Mouse (Mus musculus) brain, adult 2 months (tissue): Measurements from ENCODE around the gene Myl4.
"Not testable (repeated sequence)": the region's sequence is repeated elsewhere in the genome, so short reads cannot be mapped to it uniquely, and the experiment has no call there.

ENCODE experiments used
- DNase-seq: peaks from one replicate; pipeline ENCODE4 v3.0.0; 2011; ENCODE audit warnings: low read depth, low spot score

The Myl4 gene

DNA sequence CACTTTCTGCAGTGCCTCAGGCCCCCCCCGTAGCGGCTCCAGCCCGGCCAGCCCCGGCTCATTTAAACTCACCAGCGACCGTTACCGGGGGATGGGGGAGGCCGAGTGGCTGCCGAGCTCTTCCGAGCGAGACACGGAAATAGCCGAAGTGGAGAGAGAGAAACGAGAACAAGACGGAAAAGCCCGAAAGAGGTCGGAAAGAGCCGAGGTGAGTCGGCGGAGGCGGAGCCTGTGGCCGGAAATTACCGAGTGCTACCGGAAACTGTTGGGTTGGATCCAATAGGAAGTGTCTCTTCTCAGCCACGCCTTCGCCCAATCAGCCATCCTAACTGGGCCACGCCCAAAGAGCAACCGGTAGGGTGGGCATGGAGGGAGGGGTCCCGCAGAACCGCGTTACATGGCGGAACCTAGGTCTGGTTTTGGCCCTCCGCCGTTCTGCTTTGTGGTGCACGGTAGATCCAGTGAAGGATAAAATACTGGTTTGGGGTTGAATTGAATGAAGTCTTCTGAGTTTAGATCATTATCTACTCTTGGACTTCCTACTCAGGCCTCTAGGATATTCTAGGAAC is at the start of gene Myl4, which contains the start of gene Cdc27:
Gene Myl4 (plus strand): TSS at position 258 of the 569 bp plus-strand sequence.
Gene Cdc27 (minus strand): TSS at position 215 of the 569 bp plus-strand sequence.
- DNase-seq: peak; percentile 98

DNA sequence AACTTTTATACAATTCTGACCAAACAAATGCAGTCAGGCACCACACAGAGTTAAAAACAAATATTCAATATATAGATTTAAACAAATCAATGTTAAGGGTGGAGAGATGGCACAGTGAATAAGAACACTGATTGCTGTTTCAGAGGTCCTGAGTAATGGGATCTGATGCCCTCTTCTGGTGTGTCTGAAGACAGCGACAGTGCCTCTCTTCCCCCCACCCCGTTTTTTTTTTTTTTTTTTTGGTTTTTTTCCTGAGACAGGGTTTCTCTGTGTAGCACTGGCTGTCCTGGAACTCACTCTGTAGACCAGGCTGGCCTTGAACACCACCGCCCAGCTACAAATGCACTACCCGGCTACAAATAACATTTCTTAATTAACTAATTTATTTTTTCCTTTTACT is 42.0 kb upstream of the Myl4 start:
- no peak for DNase-seq

DNA sequence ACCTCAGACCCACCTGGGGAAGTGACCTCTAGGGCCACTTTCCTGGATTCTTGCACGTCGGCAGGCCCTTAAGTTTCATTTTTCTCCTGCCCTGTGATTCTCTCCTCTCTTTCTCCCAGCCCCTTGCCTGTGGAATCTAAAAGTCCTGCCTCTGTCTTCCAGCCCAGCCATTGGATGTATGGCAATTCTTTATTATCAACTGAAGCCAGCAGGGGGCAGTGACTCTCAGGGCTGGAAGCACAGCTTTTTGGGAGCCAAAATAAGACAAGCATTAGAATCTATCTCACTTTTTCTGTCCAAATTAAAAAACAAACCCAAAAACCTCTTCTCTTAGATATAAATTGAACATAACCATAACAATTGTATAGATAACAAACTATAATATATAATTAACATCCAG is 39.9 kb upstream of the Myl4 start:
- DNase-seq: peak; percentile 52

DNA sequence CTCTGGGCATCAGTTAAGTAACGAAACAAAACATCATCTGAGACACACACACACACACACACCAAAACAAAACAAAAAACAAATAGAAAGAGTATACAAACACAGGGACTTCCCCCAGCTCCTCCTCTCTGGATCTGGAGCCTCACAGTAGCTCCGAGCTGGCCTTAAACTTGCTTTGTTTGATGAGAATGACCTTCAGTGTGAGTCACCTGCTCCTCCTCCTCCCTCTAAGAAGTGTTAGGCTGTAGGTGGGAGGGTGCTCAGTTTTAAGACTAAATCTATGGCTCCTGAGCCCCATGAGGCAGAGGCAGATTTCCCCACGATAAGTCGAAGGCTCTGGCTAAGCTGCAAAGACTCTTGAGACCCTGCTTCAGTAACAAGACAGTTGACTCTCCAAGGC is 38.0 kb upstream of the Myl4 start:
- DNase-seq: peak; percentile 56

DNA sequence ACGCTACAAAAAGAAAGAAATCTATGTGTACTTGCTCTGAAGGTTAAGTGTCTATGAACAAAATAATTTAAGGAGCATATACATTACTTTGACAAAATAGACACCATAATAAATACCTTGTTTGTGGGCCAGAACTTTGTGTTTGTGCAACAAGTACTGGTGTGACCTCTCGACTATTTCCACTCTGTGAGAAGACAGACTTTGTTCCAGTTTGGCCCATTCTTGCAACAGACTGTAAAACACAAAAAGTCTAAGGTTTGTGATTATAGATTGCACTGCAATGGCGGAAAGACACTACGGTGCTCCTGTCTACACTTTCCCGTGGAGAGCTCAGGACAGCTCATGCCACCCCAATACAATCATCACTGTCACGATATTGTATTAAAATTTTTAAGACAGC is 24.5 kb upstream of the Myl4 start:
- DNase-seq: no peak

DNA sequence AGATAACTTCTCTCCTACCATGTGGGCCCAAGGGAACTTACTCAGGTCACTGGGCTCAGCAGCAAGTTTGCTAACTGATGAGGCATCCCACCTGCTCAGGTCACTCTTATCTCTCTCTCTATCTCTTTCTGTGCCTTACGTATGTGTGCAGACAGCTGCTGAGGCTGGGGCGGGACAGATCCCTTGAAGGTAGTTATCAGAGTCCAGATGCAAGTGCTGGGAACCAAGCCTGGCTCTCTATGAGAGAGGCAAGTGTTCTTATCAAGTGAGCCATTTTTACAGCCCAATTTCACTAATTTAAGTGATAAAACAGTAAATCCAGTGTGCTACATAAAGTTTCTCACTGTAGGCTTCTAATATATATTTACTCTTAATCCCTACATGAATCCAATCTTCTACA is 13.6 kb upstream of the Myl4 start:
- DNase-seq: no peak

DNA sequence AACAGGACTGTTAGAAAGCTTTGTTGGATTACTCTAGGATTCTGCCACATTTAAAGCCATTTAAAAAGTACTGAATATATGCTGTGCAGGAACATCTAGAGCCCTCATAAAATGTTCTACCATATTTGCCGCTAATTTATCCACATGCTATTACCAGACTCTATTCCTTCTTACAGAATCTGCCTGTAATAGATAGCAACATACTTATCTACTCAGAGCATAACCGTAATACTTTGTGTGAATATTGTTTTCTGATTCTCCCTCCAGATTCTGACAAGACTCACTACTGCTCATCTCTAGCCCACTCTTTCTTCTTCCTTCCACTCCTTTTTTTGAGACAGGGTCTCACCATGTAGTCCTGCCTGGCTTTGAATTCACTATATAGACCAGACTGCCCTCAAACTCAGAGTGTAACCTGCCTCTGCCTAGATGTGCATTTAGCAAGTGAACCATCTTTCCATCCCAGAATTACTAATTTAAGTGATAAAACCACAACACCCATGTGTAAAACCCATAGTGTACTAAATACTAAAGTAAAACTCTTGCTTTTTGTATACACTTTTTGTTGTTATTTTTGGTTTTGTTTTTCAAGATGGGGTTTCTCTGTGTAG is 12.4 kb upstream of the Myl4 start:
- DNase-seq: no peak

DNA sequence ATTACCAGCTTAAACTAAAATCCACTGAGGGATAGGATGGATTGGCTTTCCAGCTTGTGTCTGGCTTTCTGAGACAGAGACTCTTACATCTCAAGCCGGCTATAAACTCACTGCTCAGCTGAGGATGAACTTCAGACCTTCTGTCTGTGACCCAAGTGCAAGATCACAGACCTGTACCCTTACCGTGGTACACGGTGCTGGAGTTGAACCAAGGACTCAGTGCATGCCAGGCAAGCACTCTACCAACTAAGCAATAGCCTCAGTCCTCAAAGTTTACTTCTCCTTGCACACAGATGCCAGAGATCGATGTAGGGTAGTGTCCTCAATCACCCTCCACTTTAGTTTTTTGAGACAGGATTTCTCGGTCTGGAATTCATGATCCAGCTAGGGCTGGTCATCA is 10.7 kb upstream of the Myl4 start:
- no peak for DNase-seq

DNA sequence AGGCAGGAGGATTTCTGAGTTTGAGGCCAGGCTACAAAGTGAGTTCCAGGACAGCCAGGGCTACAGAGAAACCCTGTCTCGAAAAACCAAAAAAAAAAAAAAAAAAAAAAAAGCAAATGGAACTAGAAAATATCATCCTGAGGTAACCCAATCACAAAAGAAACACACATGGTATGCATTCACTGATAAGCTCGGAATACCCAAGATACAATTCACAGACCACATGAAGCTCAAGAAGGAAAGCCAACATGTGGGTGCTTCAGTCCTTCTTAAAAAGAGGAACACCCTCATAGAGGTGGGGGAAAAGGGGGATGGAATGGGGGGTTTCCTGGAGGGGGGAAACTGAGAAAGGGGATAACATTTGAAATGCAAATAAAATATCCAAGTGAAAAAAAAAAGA is 7.1 kb upstream of the Myl4 start:
- not testable (repeated sequence) for DNase-seq

DNA sequence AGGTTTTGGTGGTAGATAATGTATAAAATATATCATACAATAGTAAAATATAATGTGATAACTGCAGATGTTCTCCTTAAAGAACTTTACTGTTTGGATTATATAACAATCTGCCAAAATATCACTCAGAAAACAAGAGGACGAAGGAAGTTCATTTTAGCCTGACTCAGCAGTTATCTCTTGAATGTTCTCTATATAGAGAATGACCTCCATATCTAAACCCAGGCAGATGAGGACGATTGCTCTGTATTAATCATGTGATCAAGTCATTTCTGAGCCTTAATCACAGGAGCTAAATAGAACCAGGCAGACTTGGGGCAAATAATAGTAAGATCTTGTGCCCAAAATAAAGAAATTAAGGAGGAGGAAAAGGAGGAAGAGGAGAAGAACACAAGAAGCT is 6.0 kb upstream of the Myl4 start:
- DNase-seq: no peak

DNA sequence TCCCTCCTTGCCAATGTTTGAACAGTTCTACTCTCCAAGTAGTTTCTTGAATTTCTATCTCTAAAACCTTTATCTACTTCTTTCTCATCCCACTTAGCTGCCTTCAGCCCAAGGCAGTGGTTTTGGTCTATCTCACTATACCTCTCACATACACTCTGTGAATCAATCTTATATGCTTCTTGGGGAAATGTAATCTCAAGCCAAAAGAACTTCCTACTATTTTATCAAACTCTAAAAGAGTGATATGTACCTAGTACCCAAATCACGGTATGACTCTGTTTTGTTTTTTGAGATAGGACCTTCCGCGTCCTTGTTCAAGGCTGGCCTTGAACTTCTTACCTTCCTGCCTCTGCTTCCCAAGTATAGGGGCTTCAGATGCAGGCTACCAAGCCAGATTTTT is 3.0 kb upstream of the Myl4 start:
- no peak for DNase-seq

DNA sequence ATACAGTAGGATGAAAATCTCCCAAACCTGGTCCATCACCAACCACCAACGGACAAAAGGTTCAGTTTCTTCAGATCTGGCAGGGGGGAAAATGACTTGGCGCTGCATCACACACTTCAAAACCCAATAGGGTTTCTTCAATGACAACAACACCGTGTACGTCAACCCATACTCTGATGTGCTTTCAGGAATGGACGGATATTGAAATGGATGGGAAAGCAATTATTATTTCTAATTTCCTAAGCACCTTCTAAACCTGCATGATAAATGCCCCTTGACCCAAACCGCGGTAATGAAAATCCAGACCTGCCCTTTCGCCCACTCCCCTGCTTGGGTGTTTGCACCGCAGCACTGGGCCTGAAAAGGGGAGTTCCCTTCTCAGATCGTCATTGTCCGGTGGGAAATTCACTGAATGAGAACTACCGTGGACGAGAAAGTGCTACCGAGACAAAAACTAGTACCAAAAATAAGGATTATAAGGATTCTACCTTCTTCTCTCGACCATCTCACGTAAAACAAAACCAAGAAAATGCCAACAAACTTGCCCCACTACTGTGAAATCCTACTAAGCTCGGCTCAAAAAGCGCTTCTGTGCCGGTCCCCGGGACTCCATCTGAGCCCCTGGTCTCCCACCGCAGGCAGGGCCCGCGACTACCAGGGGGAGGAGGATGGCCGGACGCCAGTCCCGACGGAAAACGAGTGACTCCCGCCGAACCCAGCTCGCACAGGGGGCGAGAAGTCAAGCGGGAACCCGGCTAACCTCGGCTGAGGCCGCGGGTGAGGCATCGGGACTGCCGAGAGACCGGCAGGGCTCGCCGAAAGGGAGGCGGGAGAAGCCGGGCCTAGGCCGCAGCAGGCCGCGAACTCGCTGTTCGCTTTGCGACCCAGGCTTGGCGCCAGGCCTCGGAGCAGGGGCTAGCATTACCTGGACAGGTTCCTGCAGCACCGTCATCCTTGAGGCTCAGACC is 741 bp upstream of the Myl4 start:
- DNase-seq: peak; percentile 44

DNA sequence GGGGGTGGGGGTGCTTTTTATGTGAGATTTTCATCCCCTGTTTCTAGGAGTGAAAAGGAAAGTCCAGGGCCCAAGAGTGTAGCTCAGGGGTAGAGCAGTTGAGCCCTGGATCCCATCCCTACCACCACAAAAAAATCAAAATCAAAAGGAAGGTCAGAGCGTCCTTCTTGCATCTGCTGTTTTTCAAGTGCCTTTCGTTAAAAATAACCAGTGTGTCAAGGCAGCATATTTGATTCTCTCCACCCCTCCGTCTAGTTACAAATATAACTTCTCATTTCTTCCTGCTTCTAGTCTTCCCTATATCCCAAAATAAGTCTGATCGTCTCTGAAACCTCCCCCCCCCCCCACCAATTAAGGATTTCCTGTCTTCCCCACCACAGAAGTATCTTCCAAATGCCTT is 7.6 kb downstream of the Myl4 start:
- DNase-seq: peak; percentile 72

DNA sequence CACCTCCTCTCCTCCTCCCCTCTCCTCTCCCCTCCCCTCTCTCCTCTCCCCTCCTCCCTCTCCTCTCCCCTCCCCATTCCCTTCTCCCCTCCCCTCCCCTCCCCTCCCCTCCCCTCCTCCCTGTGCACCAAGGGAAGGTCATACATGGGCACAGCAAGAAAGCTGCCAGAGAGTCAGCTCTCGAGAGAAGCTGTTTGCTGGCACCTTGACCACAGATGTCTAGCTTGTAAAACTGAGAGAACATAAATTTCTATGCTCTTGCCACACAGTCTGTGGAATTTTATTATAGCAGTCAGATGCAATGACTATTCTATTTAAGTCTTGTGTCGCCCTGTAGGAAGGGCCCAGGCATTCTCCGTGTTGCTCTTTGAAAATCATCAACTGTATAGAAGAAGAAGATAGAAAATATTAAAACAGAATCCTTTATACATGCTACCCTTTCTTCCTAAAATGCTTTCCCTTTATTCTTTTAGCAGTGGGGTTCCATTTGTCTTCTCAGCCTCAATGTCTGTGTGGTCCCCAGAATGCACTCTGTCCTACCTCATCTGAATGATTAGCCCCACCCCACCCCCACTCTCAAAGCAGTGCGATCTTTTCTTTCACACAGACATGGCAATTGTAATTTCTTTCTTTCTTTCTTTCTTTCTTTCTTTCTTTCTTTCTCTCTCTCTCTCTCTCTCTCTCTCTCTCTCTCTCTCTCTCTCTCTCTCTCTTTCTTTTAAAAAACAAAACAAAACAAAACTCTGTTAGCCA is 8.4 kb downstream of the Myl4 start:
- peak; percentile 72 for DNase-seq

DNA sequence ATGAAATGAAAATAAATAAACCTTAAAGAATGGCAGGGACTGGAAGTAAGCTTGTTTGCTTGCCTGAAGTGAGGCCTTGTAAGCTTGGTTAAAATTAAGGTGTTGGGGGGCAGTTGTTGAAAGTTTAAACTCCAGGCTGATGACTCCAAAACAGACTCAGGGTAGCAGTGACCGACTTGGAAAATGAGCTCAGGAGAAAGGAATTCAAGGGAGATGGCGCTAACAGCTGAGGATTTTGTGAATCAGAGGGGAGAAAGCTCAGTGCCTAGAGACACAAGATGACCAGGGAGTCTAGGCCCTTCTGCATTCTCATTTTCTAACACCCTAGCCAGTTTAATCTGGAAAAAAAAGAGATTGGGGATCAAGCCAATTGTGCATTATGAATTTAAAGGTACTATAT is 10.5 kb downstream of the Myl4 start:
- no peak for DNase-seq

DNA sequence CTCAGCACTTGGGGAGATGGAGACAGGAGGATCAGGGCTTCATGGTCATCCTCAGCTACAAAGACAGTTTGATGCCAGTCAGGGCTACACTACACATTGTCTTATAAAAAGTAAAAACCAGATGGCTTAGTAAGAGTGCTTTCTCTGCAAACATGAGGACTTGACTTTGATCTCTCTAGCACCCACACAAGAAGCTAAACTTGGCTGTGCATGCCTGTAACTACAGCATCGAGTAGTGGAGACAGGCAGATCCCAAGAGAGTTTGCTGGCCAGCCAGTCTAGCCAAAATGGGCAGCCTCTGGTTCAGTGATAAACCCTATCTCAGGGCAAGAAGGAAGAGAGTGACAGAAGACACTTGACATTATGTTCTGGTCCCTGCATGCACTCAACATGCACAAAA is 13.0 kb downstream of the Myl4 start:
- DNase-seq: peak; percentile 72

DNA sequence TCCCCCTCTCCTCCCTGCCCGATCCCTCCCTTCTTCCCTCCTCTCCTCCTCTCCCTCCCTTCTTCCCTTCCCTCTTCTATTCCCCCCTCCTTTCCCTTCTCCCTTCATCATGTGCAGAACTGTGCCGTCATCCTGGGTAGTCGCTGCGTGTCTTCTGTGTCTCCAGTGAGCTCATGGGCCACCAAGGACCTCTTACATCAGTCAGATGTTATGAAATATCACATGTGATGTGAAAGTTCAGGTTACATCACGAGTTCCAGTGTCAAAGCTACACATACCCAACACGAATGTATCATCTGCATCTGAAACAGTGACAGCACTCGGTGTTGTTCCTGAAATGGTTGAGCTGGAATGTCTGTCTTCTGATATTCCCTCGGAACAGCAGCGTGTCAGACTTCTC is 14.7 kb downstream of the Myl4 start:
- DNase-seq: no peak

DNA sequence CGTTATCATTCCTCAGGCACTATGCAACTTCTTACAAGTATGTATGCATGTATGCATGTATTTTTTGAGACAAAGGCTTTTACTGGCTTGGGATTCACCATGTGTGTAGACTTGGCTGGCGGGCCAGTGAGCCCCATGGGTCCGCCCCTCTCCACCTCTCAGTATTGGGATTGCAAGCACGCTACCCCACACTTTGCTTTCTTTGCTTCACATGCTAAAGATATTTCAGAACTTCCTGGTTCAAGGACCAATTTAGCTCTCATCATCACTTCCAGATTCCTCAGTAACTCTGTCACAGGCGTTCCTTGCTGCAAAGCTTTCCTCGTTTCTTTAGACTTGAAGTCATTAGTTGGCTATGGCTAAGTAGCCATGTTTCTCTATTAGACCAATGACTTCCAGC is 15.6 kb downstream of the Myl4 start:
- peak; percentile 51 for DNase-seq

DNA sequence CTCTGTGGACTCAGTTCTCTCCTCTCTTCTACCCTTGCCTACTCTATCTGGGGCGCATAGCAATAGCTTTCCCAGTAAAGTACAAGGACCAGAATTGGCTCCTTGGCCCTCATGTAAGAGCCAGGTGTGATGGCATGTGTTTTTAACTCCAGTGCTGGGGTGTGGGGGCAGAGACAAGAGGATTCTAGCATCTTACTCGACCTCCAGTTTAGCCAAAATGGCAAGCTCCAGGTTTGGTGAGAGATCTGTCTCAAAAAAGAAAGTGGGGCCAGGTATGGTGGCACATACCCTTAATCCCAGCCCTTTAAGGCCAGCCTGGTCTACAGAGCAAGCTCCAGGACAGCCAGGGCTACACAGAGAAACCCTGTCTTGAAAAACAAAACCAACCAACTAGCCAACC is 16.3 kb downstream of the Myl4 start:
- DNase-seq: no peak

DNA sequence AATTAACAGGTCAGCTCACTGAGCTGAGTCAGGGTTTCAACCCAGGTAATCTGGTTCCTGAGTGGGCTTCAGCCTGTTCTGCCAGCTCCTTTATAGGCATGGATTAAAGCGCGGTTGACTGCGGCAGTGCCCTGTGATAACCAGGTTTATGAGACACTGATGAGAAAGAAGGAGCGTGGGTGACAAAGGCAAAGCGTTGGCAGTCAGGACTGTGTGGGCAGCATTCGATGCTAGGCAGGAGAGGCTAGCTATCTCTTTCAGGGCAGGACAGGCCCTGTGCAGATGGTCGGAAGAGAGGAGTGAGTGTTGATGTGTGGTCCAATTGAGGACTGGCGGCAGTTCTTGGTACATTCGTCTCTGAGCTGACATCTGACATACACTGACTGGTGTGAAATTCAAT is 17.3 kb downstream of the Myl4 start:
- peak; percentile 64 for DNase-seq

DNA sequence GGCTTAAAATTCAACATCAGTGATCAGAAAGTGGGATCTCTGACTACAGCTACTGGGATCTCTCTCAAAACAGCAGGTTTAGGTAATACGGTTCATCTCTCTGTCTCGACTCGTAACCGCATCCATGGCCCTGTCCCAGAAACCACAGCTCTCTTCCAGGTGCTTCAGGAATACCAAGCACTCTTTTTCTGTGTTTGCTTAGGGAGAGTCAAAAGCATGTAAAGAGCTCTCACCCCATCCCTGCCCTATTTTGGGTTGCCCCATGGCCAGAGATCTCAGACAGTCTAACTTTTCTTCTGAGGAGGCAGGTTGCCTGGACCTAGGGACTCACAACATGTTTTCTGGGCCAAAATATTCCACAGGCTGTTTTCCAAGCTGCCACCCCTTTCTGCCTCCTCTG is 17.9 kb downstream of the Myl4 start:
- DNase-seq: no peak

DNA sequence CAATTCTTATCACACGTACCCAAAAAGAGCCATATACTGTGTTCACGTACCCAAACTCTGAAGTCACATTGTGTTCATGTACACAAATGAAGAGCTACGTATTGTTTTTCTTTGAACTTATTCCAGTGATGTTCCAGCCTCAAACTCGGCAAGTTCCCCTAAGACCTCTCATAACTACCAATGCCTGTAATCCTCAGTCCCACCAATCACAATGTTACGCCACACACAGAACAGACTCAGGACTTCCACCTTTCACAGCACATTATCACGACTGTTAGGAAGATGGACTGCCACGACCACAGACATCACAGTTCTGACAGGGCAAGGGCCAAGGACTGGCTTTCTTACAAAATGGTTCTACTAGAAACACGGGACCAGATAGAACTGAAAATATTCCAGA is 20.1 kb downstream of the Myl4 start:
- DNase-seq: not testable (repeated sequence)
